Mouse (Mus musculus) kidney, postnatal 14 days (tissue): ENCODE results near the gene Nr2c1.

Source experiments
- DNase-seq: peaks from one replicate; pipeline ENCODE4 v3.0.0; 2022; ENCODE audit warnings: mixed read lengths

Gene Nr2c1

GRCm38 (mm10) chr10:94210718-94211618, 63.1 kb downstream of the Nr2c1 start:
- DNase-seq, result no peak

- peak; percentile 53 for DNase-seq
Measured at GRCm38 (mm10) chr10:94211725-94212124, 63.9 kb downstream of the Nr2c1 start.

DNA sequence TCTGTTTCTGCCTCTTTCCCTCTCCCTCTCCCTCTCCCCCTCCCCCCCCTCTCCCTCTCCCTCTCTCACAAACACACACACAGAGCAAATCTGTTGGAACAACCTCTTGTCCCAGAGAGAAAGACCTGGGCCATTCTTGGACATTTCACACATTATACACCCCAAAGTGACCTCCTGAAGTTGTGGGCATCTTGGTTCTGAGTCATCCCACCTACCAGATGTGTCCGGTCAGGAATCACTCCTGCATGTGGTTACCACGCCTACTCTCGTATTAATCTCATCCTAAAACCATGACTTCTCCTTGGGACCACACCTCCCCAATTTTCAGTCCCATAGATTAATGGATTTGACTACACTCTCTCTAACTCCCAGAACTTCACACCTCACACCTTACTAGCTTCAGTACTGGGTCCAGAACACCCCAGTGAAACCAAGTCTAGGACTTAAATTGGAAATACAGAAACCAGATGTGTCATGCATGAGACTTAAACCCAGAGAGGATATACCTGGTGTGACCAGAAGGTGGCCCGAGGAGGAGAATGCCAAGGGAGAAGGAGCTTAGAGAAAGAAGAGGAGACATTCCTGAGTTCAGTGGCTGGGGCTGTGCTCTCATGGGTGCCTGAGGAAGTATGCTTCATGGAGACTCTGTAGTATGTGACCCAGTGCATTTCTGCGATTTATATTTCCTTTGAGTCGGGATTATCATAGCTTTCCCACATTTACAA, 77.4 kb downstream of the Nr2c1 start:
- DNase-seq, result no peak

DNA sequence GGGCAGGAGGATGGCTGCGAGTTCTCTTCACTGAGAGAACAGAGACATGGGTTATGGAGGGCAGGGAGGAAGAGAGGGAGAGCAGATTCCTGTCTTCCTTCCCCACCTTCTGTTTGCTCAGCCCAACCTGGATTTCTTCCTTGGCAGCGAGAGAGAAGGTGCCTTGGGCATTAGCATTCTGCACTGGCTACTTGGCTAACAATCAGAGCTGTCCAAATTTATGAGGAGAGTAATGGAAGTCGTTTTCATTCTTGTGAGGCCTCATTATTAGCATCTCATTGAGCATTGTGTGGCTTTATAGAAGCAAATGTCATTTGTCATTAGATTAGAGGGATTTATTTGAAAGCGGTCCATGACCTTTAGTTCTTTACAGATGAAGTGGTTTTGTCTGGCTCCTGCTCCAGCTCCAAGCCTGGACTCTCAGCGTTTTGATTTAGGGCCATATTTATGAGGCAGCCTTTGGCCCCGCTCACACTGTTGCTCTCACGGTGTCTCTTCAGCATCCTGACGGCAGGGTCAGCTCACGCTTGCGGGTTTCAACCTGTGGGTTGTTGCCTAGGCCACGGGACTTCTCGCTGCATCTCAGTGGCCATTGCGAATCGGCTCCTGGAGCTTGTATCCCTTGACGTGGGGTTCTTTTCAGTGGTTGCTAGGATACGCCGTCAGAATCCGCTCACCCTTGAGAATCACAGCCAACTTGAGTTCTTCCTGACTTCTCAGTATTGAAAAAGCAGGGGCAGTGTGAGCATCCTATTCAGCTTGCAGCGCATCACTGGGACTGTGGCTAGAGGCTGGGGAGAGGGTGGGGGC, 82.6 kb downstream of the Nr2c1 start:
- DNase-seq, result no peak

- DNase-seq, result no peak
Measured at GRCm38 (mm10) chr10:94231025-94231424, 83.2 kb downstream of the Nr2c1 start.

DNA sequence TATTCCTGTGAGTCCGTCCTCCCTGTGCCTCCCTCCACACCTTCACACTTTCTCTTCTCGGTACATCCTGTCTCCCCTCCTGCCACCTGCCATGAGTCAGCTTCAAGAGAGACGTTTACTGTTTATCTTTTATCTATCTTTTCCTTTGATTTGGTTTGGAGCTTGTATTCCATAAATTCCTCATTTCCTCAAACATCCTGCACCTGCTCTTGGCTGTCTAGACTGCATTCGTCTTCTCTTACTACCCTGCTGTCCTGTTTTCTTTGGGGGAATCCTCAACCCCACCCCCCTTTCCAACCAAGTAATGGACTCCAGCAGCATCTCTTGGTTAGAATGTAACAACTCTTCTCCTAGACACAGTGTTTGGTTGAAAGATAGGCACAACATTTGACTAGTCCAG, 87.4 kb downstream of the Nr2c1 start:
- no peak for DNase-seq

DNA sequence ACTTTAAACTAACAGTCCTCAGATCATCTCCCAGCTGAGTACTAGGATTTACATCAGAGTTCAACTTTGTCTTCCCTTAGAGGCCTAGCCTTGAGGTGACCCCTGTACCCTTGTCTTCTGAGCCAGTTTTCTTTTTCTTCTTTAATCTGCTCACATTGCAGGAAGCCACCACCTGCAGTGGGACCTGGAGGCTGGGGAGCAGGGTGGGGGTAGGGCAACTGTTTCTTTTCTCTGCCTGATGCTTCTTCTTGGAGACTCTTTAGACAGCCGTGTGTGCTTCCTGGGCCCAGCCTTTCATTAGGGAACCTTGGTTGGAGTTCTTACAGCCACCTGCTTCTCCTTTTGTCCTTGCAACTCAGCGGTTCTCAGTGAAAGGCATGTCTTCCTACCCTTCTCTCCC, 93.5 kb downstream of the Nr2c1 start:
- no peak for DNase-seq
